Mouse (Mus musculus): Measurements from ENCODE around the gene Gm21739. TPM values are rescaled to one million over a fixed set of nuclear protein-coding genes. Genes with fewer than 3 reads are reported as not detected.
"Not testable (repeated sequence)": the region's sequence is repeated elsewhere in the genome, so short reads cannot be mapped to it uniquely, and the experiment has no call there.

Gene Gm21739
- total RNA-seq (2021): not detected
- long read RNA-seq, experiment 1: 0 reads
- long read RNA-seq, experiment 2, partial matches to known transcripts: 0 of 1 reads
- long read RNA-seq, experiment 2, other reads (novel, unspliced or antisense): 1 of 1 reads

DNA sequence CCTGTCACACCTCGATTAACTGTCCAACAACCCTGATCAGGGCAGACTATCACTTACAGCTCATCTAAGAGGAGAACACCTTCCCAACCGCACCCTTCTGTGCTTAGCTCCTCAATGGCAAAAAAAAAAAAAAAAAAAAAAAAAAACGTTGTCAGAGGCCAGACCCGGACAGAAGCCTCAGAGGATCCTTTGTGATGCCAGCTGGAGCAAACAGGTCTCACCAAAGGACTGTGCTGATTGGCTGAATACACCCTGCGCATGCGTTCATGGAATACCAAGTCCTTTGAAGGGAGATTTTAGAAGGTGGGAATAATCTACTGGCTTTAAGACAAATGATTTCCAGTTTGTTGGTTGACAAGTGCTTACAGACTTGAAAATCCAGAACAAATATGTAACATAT is at the start of gene Gm21739:
Gene Gm21739 (minus strand): TSS at position 101 of the 400 bp plus-strand sequence.
- intact Hi-C loops (cut with DNase I; ENCODE audit: low total_unique reads); DNase-seq: not testable (repeated sequence)

Measured in gastrocnemius, postnatal 14 days (tissue).